Mouse (Mus musculus): ENCODE data around the gene Slc2a8. TPM values are rescaled to one million over a fixed set of nuclear protein-coding genes. Genes with fewer than 3 reads are reported as not detected.

Gene Slc2a8
- total and polyA plus RNA-seq, 3 experiments: 7.4 to 16.0 TPM; not detected in 1

DNA sequence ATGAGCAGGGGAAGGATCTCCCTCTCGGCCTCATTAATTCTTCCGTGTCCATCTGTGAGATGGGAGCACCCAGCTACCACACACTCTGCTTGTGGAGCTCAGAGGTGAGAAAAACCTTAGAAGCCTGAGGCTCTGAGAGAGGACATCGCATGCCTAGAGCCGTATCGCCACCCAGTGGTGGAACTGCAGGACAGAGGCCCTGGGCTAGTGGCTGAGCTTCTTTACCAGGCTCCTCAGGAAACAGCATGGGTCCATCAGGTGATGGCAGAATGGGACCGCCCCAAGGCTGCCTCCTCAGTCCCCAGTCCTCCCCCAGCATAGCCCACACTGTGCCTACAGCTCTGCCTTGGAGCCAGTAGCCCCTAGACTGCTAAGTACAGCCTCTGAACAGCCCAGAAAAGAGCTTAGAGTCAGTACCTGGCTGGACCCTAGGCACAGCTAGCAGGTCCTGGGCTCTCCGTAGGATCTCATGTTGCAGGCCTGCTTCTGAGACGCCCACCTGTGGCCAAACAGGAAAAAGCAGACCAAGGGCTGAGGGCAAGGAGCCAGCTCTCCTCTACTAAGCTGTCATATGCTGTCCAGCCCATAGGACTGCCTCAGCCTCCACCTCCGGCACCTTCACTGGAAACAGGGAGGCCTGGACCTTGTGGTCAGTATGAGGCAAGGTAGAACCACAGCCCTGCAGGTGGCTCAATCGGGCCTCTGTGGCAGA, 53.5 kb downstream of the Slc2a8 start (continued):
- no peak for TF ChIP-seq MXI1 (IDR thresholded peaks at IDR 0.05; ENCODE audit: low read depth, low read length)
- TF ChIP-seq RCOR1 (IDR thresholded peaks at IDR 0.05; ENCODE audit: low read depth, low read length): no peak
- no peak for TF ChIP-seq POLR2AphosphoS5 (IDR thresholded peaks at IDR 0.05; ENCODE audit: borderline replicate concordance, low read depth, low read length)

- DNase-seq (ENCODE audit: low read depth, low spot score): no peak
Observed at GRCm38 (mm10) chr2:32927624-32928234, 54.2 kb downstream of the Slc2a8 start.

DNA sequence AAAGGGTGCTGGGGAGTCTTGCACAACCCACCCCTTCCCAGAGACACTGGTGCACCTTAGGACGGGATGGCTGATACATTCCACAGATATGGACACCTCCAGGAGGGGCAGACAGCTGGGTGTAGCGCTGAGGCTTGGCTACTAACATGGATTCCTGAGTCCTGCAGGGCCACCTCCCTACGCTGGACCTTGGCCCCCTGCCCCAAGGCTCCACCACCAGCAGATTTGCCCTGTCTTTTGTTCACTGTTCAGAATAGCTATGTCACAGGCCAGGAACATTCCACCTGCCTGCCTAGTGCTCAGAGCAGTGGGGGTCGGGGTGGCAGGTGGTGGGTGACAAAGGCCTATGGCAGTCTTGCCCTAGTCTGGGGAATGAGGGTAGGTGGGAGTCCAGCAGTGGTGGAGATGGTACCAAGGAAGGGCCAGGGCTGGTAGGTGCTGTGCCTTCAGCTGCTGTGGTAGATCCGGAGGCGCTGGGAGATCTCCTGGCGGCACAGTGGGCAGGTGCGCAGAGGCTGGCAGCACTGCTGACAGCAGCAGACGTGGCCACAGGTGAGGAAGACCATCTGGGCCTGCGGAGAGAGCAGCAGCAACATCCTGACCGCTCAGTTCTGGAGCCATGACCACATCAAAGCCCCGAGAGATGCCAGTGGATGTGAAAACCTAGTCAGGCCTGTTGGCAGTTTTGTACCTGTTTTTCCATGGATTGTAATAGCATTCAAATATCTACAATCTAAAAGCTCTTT, 55.4 kb downstream of the Slc2a8 start:
- no peaks in the 10 kb centered on the region for H3K4me1 ChIP-seq (ENCODE audit: control insufficient read depth in 1 of 2, insufficient read depth in 2 of 2, low read length in 2 of 2)
- no peak overlapping the region for H3K9ac ChIP-seq (ENCODE audit: control insufficient read depth, low read depth, low read length, poor library complexity, severe bottlenecking)
- H3K9me3 ChIP-seq (replicated peaks; ENCODE audit: insufficient read depth, low read length): no peaks in the 10 kb centered on the region
- no peaks in the 10 kb centered on the region for H3K27me3 ChIP-seq (ENCODE audit: control insufficient read depth in 1 of 2, insufficient read depth in 2 of 2, low read length in 2 of 2)
- H3K4me3 ChIP-seq (ENCODE audit: control insufficient read depth in 1 of 2, insufficient read depth in 1 of 2, low read depth in 2 of 2, low read length in 2 of 2): no peak overlapping the region
- TF ChIP-seq JUND (IDR thresholded peaks at IDR 0.05; ENCODE audit: low read depth, low read length) (no peak), GATA1 (IDR thresholded peaks at IDR 0.05; ENCODE audit: low read depth, low read length) (no peak), CTCF (IDR thresholded peaks at IDR 0.05 in 2 of 3, conservative IDR thresholded peaks at IDR 0.05 in 1 of 3; ENCODE audit: control insufficient read depth in 1 of 3, insufficient read depth in 1 of 3, low read depth in 2 of 3, low read length in 3 of 3, poor library complexity in 1 of 3, severe bottlenecking in 1 of 3) (no peak), SMC3 (IDR thresholded peaks at IDR 0.05; ENCODE audit: low read depth, low read length) (no peak)
- no peaks in the 10 kb centered on the region for H3K36me3 ChIP-seq (ENCODE audit: control insufficient read depth in 1 of 2, insufficient read depth in 2 of 2, low read length in 2 of 2)
- H3K27ac ChIP-seq (ENCODE audit: control insufficient read depth, low read depth, low read length): no peak overlapping the region
- no peaks in the 10 kb centered on the region for H3K79me2 ChIP-seq (ENCODE audit: control insufficient read depth, insufficient read depth, low read length, poor library complexity)
- DNase-seq (ENCODE audit: low read depth, low spot score): no peak

More at GRCm38 (mm10) chr2:32927624-32928234, 54.2 kb downstream of the Slc2a8 start:
- Histone ChIP-seq H3K4me1 (ENCODE audit: control insufficient read depth in 1 of 2, insufficient read depth in 2 of 2, low read length in 2 of 2) (no peaks in the 10 kb centered on the region), H3K27me3 (ENCODE audit: control insufficient read depth in 1 of 2, insufficient read depth in 2 of 2, low read length in 2 of 2) (no peaks in the 10 kb centered on the region), H3K27ac (ENCODE audit: control insufficient read depth, low read depth, low read length) (no peak overlapping the region), H3K36me3 (ENCODE audit: control insufficient read depth in 1 of 2, insufficient read depth in 2 of 2, low read length in 2 of 2) (no peaks in the 10 kb centered on the region), H3K9ac (ENCODE audit: control insufficient read depth, low read depth, low read length, poor library complexity, severe bottlenecking) (no peak overlapping the region), H3K9me3 (replicated peaks; ENCODE audit: insufficient read depth, low read length) (no peaks in the 10 kb centered on the region), H3K79me2 (ENCODE audit: control insufficient read depth, insufficient read depth, low read length, poor library complexity) (no peaks in the 10 kb centered on the region), H3K4me3 (ENCODE audit: control insufficient read depth in 1 of 2, insufficient read depth in 1 of 2, low read depth in 2 of 2, low read length in 2 of 2) (no peak overlapping the region)
- TF ChIP-seq CHD2 (IDR thresholded peaks at IDR 0.05; ENCODE audit: low read length): no peak
- no peak for TF ChIP-seq SIN3A (IDR thresholded peaks at IDR 0.05; ENCODE audit: low read length)
- TF ChIP-seq NELFE (IDR thresholded peaks at IDR 0.05; ENCODE audit: low read depth, low read length): no peak
- TF ChIP-seq MAZ (IDR thresholded peaks at IDR 0.05; ENCODE audit: low read depth, low read length): no peak
- TF ChIP-seq TCF12 (IDR thresholded peaks at IDR 0.05; ENCODE audit: low read depth, low read length): no peak
- no peak for TF ChIP-seq NRF1 (IDR thresholded peaks at IDR 0.05; ENCODE audit: insufficient read depth, low read depth, low read length, poor library complexity, severe bottlenecking)
- no peak for TF ChIP-seq BHLHE40 (IDR thresholded peaks at IDR 0.05; ENCODE audit: borderline replicate concordance, low read depth, low read length)
- TF ChIP-seq RAD21 (IDR thresholded peaks at IDR 0.05; ENCODE audit: low read depth, low read length): no peak
- no peak for TF ChIP-seq ZC3H11A (IDR thresholded peaks at IDR 0.05; ENCODE audit: low read depth, low read length)
- no peak for TF ChIP-seq MEF2A (IDR thresholded peaks at IDR 0.05; ENCODE audit: extremely low read depth, insufficient replicate concordance, low read depth, low read length, poor library complexity, severe bottlenecking)
- TF ChIP-seq CTCF (IDR thresholded peaks at IDR 0.05 in 2 of 3, conservative IDR thresholded peaks at IDR 0.05 in 1 of 3; ENCODE audit: control insufficient read depth in 1 of 3, insufficient read depth in 1 of 3, low read depth in 2 of 3, low read length in 3 of 3, poor library complexity in 1 of 3, severe bottlenecking in 1 of 3): no peak
- no peak for TF ChIP-seq CHD1 (IDR thresholded peaks at IDR 0.05; ENCODE audit: low read depth, low read length)
- no peak for TF ChIP-seq POLR2A (IDR thresholded peaks at IDR 0.05; ENCODE audit: control insufficient read depth in 1 of 2, insufficient read depth in 1 of 2, low read depth in 1 of 2, low read length in 2 of 2, poor library complexity in 1 of 2)
- no peak for TF ChIP-seq E2F4 (IDR thresholded peaks at IDR 0.05; ENCODE audit: borderline replicate concordance, low read depth, low read length)
- TF ChIP-seq KAT2A (conservative IDR thresholded peaks at IDR 0.05; ENCODE audit: low read depth, low read length): no peak
- TF ChIP-seq MAFK (IDR thresholded peaks at IDR 0.05; ENCODE audit: borderline replicate concordance, low read depth, low read length): no peak
- TF ChIP-seq UBTF (IDR thresholded peaks at IDR 0.05; ENCODE audit: borderline replicate concordance, insufficient read depth, low read depth, low read length): no peak
- no peak for TF ChIP-seq USF2 (IDR thresholded peaks at IDR 0.05; ENCODE audit: borderline replicate concordance in 1 of 2, insufficient read depth in 1 of 2, low read depth in 1 of 2, low read length in 2 of 2)
- no peak for TF ChIP-seq EP300 (IDR thresholded peaks at IDR 0.05; ENCODE audit: low read depth in 1 of 2, low read length in 2 of 2)
- no peak for TF ChIP-seq RCOR1 (IDR thresholded peaks at IDR 0.05; ENCODE audit: low read depth, low read length)
